Mouse (Mus musculus): ENCODE results near the gene Tas2r140. TPM values are rescaled to one million over a fixed set of nuclear protein-coding genes. Genes with fewer than 3 reads are reported as not detected.

Tas2r140 gene
- polyA plus RNA-seq (2015; fragmentation: Nextera tagmentation; extraction: Ambion mirVana), result not detected in 2 replicates

DNA sequence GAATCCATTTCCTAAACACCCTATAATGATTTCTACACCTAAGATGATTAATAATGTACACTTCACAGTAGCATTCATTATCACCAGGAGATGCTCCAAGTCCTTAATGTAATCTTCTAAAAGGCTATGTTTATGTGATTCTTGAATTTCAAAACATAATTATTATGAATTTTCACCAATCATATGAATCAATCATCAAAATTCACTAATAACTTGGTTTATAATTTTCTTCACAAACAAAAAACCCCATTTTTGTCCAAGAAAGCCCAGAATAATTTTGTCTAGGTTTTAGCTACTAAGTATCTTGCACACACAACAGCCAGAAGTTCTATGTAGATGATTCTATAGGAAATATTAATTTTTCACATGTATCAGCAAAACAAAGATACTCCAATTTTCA, at the start of gene Tas2r140:
Gene Tas2r140 (minus strand): TSS at position 101 of the 400 bp plus-strand sequence.
- Histone ChIP-seq H3K4me3 (ENCODE audit: low read depth, low read length) (no peak within 1 kb of the TSS), H3K27me3 (ENCODE audit: control insufficient read depth, insufficient read depth, low read depth, low read length) (no peaks in the 10 kb centered on the region), H3K27ac (ENCODE audit: low read length) (no peak within 1 kb of the TSS), H3K9me3 (replicated peaks; ENCODE audit: control insufficient read depth, low read length, poor library complexity, severe bottlenecking) (no peaks in the 10 kb centered on the region), H3K36me3 (ENCODE audit: control insufficient read depth, insufficient read depth, low read length) (no peaks in the 10 kb centered on the region), H3K4me2 (ENCODE audit: low read length) (no peak within 1 kb of the TSS), H3K9ac (ENCODE audit: low read depth, low read length) (no peak within 1 kb of the TSS), H3K4me1 (ENCODE audit: control insufficient read depth, insufficient read depth, low read length) (no peaks in the 10 kb centered on the region)
- ATAC-seq, result no peak

DNA sequence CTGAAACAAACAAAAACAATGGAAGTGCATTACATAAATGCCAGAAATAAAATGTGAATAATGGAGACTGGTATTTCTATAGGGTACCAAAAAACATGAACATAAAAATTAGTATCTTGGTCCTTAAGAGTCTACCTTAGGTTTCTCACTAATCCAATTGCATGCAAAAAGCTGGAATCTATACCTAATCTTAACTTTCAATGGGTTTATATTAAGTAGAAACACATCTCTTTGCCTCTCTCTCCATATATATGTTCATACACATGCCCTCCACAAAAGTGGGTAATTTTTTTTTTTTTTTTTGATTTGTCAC, 48.9 kb upstream of the Tas2r140 start, which contains the start of gene Smim10l1:
Gene Smim10l1 (plus strand): TSS at position 301 of the 313 bp plus-strand sequence.
- Histone ChIP-seq H3K27ac (ENCODE audit: low read length) (peak within 1 kb of the TSS; percentile 99), H3K9me3 (replicated peaks; ENCODE audit: control insufficient read depth, low read length, poor library complexity, severe bottlenecking) (no peaks in the 10 kb centered on the region), H3K9ac (ENCODE audit: low read depth, low read length) (peak within 1 kb of the TSS; percentile 95), H3K4me3 (ENCODE audit: low read depth, low read length) (peak within 1 kb of the TSS; percentile 74), H3K4me1 (ENCODE audit: control insufficient read depth, insufficient read depth, low read length) (peaks cover 12% of the 10 kb centered on the region), H3K27me3 (ENCODE audit: control insufficient read depth, insufficient read depth, low read depth, low read length) (no peaks in the 10 kb centered on the region), H3K36me3 (ENCODE audit: control insufficient read depth, insufficient read depth, low read length) (no peaks in the 10 kb centered on the region), H3K4me2 (ENCODE audit: low read length) (peak within 1 kb of the TSS; percentile 57)
- no peak for ATAC-seq

DNA sequence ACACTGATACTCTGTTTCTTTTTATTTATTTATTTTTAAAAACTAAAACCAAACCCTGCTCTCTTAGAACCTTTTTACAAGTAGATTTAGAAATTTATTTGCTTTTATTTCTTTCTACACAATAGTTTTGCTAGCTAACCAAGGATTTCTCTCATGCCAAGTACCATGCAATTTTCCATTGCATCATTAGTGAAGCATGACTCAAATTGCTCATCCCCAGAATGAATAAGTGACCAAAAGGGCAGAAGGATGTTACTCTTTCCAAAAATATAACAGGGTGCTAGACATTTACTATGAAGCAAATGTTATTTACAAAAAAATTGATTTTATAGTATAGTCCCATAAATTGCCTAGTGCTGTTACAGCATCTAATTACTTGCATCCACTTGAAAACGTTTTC, 46.8 kb upstream of the Tas2r140 start:
- Histone ChIP-seq H3K4me1 (ENCODE audit: control insufficient read depth, insufficient read depth, low read length) (peaks cover 11% of the 10 kb centered on the region), H3K9me3 (replicated peaks; ENCODE audit: control insufficient read depth, low read length, poor library complexity, severe bottlenecking) (no peaks in the 10 kb centered on the region), H3K27ac (ENCODE audit: low read length) (no peak overlapping the region), H3K4me2 (ENCODE audit: low read length) (no peak overlapping the region), H3K36me3 (ENCODE audit: control insufficient read depth, insufficient read depth, low read length) (no peaks in the 10 kb centered on the region), H3K9ac (ENCODE audit: low read depth, low read length) (no peak overlapping the region), H3K4me3 (ENCODE audit: low read depth, low read length) (no peak overlapping the region), H3K27me3 (ENCODE audit: control insufficient read depth, insufficient read depth, low read depth, low read length) (no peaks in the 10 kb centered on the region)
- ATAC-seq, result no peak
- 63% methylated on average over 1 of the region's 1 CpGs for whole genome bisulfite sequencing

DNA sequence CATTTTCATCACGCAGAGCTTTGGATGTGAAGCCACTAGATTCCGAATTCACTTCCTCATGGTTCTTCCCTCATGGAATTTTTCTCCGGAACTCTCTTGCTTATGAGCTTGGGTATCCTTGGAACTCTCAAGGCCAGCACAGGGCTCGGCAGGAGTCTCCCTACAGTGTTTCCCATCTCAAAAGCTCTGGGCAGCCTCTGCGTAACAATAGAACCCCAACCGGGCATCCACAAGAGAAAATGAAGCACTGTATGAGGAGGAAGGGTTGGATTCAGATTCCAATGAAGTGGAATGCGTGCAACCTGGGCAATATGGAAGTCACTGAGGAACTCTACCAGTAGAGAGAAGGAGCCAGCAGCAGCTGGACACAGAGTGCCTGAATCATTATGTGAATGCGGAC, 36.6 kb upstream of the Tas2r140 start:
- Histone ChIP-seq H3K27me3 (ENCODE audit: control insufficient read depth, insufficient read depth, low read depth, low read length) (no peaks in the 10 kb centered on the region), H3K4me2 (ENCODE audit: low read length) (no peak overlapping the region), H3K4me1 (ENCODE audit: control insufficient read depth, insufficient read depth, low read length) (no peaks in the 10 kb centered on the region), H3K36me3 (ENCODE audit: control insufficient read depth, insufficient read depth, low read length) (no peaks in the 10 kb centered on the region), H3K9me3 (replicated peaks; ENCODE audit: control insufficient read depth, low read length, poor library complexity, severe bottlenecking) (no peaks in the 10 kb centered on the region), H3K27ac (ENCODE audit: low read length) (no peak overlapping the region), H3K9ac (ENCODE audit: low read depth, low read length) (no peak overlapping the region), H3K4me3 (ENCODE audit: low read depth, low read length) (no peak overlapping the region)
- WGBS, result 73% methylated on average over 8 of the region's 8 CpGs
- no peak for ATAC-seq

DNA sequence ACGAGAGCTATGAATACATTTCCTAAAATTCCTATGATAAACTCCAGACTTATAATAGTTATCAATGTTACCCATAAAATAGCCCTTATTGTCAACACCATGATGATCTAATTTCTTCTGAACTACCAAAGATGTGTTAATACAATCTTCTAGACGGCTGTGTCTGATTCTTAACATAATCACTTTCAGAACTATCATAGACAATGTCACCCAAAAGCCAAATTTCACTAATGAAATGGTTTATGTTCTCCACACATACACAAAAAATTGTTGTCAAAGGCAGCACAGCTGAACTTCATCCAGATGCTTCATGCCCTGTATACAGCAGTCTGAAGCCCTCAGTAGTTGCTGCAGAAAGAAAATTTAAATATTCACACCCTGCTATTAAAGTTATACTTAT, 18.6 kb downstream of the Tas2r140 start, which contains the start of gene Tas2r103:
Gene Tas2r103 (minus strand): TSS at position 101 of the 400 bp plus-strand sequence.
- ATAC-seq, result no peak
- Histone ChIP-seq H3K4me3 (ENCODE audit: low read depth, low read length) (no peak within 1 kb of the TSS), H3K4me2 (ENCODE audit: low read length) (no peak within 1 kb of the TSS), H3K36me3 (ENCODE audit: control insufficient read depth, insufficient read depth, low read length) (no peaks in the 10 kb centered on the region), H3K4me1 (ENCODE audit: control insufficient read depth, insufficient read depth, low read length) (no peaks in the 10 kb centered on the region), H3K9ac (ENCODE audit: low read depth, low read length) (no peak within 1 kb of the TSS), H3K27me3 (ENCODE audit: control insufficient read depth, insufficient read depth, low read depth, low read length) (no peaks in the 10 kb centered on the region), H3K27ac (ENCODE audit: low read length) (no peak within 1 kb of the TSS), H3K9me3 (replicated peaks; ENCODE audit: control insufficient read depth, low read length, poor library complexity, severe bottlenecking) (no peaks in the 10 kb centered on the region)
- 83% methylated on average over 2 of the region's 2 CpGs for WGBS

Other genes with a start within 250 kb of the Tas2r140 start
- gene Tas2r123, start 208.7 kb downstream of the Tas2r140 start, polyA plus RNA-seq (2015; fragmentation: Nextera tagmentation; extraction: Ambion mirVana), result not detected in 2 replicates
- gene Tas2r116, start 200.4 kb downstream of the Tas2r140 start, polyA plus RNA-seq (2015; fragmentation: Nextera tagmentation; extraction: Ambion mirVana), result not detected in 2 replicates
- not detected in 2 replicates for gene Tas2r110, start 187.8 kb downstream of the Tas2r140 start, polyA plus RNA-seq (2015; fragmentation: Nextera tagmentation; extraction: Ambion mirVana)
- not detected in 2 replicates for gene Tas2r113, start 162.8 kb downstream of the Tas2r140 start, polyA plus RNA-seq (2015; fragmentation: Nextera tagmentation; extraction: Ambion mirVana)
- not detected in 2 replicates for gene Tas2r125, start 146.2 kb downstream of the Tas2r140 start, polyA plus RNA-seq (2015; fragmentation: Nextera tagmentation; extraction: Ambion mirVana)
- gene Tas2r129, start 104.7 kb downstream of the Tas2r140 start, polyA plus RNA-seq (2015; fragmentation: Nextera tagmentation; extraction: Ambion mirVana), result not detected in 2 replicates
- not detected in 2 replicates for gene Tas2r131, start 97.9 kb downstream of the Tas2r140 start, polyA plus RNA-seq (2015; fragmentation: Nextera tagmentation; extraction: Ambion mirVana)
- gene Tas2r109, start 74.9 kb downstream of the Tas2r140 start, polyA plus RNA-seq (2015; fragmentation: Nextera tagmentation; extraction: Ambion mirVana), result not detected in 2 replicates
- gene Tas2r103, start 18.7 kb downstream of the Tas2r140 start, polyA plus RNA-seq (2015; fragmentation: Nextera tagmentation; extraction: Ambion mirVana), result not detected in 2 replicates
- gene Smim10l1, start 49.1 kb upstream of the Tas2r140 start, polyA plus RNA-seq (2015; fragmentation: Nextera tagmentation; extraction: Ambion mirVana), result 137 TPM in 2 replicates
- not detected in 2 replicates for gene 5530400C23Rik, start 236.4 kb upstream of the Tas2r140 start, polyA plus RNA-seq (2015; fragmentation: Nextera tagmentation; extraction: Ambion mirVana)

Data from midbrain, embryonic 16.5 days (tissue).